Mouse (Mus musculus): ENCODE results near the gene Fopnl. TPM values are rescaled to one million over a fixed set of nuclear protein-coding genes. Genes with fewer than 3 reads are reported as not detected.

Gene Fopnl
- total RNA-seq, 2 experiments from 2014 or later: 59.7 to 66.6 TPM

- peak in 1 of 2 experiments; percentile 17 for DNase-seq
Observed at GRCm38 (mm10) chr16:14308245-14309073, 8.7 kb downstream of the Fopnl start.

GRCm38 (mm10) chr16:14307373-14307772 is 9.8 kb downstream of the Fopnl start:
- DNase-seq: no peak

GRCm38 (mm10) chr16:14306451-14306850 is 10.8 kb downstream of the Fopnl start:
- no peak for DNase-seq

- DNase-seq: no peak
Observed at GRCm38 (mm10) chr16:14304791-14305190, 12.4 kb downstream of the Fopnl start.

GRCm38 (mm10) chr16:14303676-14304075 is 13.5 kb downstream of the Fopnl start:
- DNase-seq: no peak

GRCm38 (mm10) chr16:14303148-14303547 is 14.1 kb downstream of the Fopnl start:
- no peak for DNase-seq

- no peak for DNase-seq
Observed at GRCm38 (mm10) chr16:14298461-14298860, 18.7 kb downstream of the Fopnl start.

- no peak for DNase-seq
Observed at GRCm38 (mm10) chr16:14297746-14298145, 19.5 kb downstream of the Fopnl start.

GRCm38 (mm10) chr16:14297137-14297536 is 20.1 kb downstream of the Fopnl start:
- no peak for DNase-seq

GRCm38 (mm10) chr16:14296544-14297124 is 20.6 kb downstream of the Fopnl start:
- DNase-seq: no peak

- DNase-seq: no peak
Observed at GRCm38 (mm10) chr16:14295291-14295690, 21.9 kb downstream of the Fopnl start.

GRCm38 (mm10) chr16:14292205-14293199 is 24.7 kb downstream of the Fopnl start:
- DNase-seq: peak in 1 of 2 experiments; percentile 28

GRCm38 (mm10) chr16:14291223-14291622 is 26.0 kb downstream of the Fopnl start, which contains the start of gene Myh11:
Myh11 (minus strand) TSS chr16:14291372.
- peak; percentile 83 to 85 for DNase-seq

GRCm38 (mm10) chr16:14272374-14272965 is 44.7 kb downstream of the Fopnl start:
- DNase-seq: no peak

- peak in 1 of 2 experiments; percentile 21 for DNase-seq
Observed at GRCm38 (mm10) chr16:14265203-14265920, 51.8 kb downstream of the Fopnl start.

GRCm38 (mm10) chr16:14264504-14264903 is 52.7 kb downstream of the Fopnl start:
- no peak for DNase-seq

GRCm38 (mm10) chr16:14263241-14263640 is 54.0 kb downstream of the Fopnl start:
- DNase-seq: no peak

GRCm38 (mm10) chr16:14262410-14262809 is 54.8 kb downstream of the Fopnl start:
- DNase-seq: no peak

GRCm38 (mm10) chr16:14258856-14259255 is 58.3 kb downstream of the Fopnl start:
- DNase-seq: peak; percentile 41 to 77

GRCm38 (mm10) chr16:14253586-14253985 is 63.6 kb downstream of the Fopnl start:
- peak; percentile 43 to 68 for DNase-seq

GRCm38 (mm10) chr16:14252877-14253276 is 64.3 kb downstream of the Fopnl start:
- no peak for DNase-seq

Data from heart, adult 18-20 months (tissue).